Mouse (Mus musculus): ENCODE measurements around the gene Apba3.

Apba3 gene

DNA sequence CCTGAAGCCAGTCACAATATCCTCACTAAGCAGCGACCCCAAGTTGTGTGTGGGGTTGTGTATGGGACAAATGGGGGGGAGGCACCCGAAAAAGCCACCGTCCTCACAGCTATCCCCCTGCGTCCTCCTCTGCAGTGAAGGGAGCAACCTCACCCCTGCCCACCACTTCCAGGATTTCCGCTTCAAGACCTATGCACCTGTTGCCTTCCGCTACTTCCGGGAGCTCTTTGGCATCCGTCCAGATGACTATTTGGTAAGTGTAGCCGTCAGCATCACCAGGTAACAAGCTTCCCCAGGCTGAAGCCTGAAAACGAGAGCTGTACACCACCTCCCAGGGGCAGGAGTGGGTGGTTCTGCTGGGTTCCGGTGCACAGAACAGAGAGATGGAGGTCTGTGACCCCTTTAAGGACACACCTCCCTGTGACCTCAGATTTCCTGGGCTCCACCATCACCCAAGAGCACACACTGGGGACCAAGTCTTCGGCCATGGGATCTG lies 39.5 kb downstream of the Apba3 start:
- DNase-seq (ENCODE audit: low spot score in 2 of 2): no peak

DNA sequence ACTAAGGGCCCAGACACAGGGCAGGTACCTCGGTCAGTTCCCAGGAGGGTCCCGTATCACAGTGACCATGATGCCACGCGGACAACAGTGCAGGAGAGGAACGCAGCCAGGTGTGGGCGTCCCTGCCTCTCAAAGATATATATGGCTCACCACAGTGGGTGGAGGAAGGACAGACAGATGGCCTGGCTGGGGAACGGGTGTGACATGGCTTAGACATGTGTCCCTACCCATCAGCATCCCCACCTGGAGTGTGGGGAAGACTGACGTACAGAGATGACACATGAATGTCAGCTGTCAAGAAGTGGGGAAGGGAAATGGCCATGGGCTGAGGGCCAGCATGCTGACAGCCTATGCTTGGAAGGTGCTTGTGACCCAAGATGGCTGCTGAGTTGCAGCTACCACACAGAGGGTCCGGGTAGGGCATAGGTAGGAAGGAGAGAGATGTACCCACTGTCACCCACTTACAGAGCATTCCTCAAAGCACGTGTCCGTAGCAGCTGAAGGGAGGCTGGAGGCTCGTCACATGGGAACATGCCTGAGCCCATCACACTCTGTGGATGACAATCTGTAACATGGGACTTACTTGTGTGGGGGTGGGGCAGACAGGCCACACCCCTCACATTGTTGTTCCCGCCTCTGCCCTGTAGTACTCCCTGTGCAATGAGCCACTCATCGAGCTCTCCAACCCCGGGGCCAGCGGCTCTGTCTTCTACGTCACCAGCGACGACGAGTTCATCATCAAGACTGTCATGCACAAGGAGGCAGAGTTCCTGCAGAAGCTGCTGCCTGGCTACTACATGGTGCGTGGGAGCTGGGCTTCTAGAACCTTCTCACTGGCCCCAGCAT lies 40.3 kb downstream of the Apba3 start:
- DNase-seq (ENCODE audit: low spot score in 2 of 2): no peak

DNA sequence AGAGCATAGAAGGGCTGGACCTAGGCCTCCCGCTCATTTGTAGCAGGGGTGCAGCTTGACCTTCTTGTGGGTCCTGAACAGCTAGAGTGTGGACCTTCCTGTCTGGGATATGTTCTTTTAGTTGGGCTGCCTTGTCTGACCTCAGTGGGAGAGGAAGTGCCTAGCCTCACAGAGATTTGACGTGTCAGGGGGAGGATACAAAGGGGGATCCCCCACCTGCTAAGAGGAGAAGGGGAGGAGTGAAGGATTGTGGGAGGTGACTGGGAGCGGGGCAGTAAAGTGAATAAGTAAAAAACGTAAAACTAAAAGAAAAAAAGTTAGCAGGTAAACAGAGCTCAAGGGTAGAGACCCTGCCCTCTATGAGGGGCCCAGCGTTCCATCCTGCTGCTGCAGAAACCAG lies 42.8 kb downstream of the Apba3 start:
- DNase-seq (ENCODE audit: low spot score in 2 of 2): no peak

DNA sequence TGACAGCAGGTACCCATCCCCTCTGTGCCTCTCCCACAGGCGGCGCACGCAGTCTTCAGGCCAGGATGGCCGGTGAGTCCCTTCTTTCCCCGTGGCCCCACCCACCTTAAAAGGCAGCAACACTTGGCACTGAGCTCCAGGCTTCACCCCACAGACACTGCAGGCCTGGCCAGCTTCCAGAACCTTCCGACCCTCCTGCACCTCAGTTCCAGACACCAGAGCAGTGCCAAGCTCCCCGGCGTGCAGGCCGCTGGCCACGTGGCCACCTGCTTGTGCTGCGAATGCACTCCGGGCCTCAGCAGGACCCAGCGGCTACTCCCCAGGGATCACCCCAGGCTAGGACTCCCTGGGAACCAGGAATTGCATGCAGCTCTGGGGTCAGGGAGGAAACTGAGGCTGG lies 46.8 kb downstream of the Apba3 start:
- no peak for DNase-seq (ENCODE audit: low spot score in 2 of 2)

DNA sequence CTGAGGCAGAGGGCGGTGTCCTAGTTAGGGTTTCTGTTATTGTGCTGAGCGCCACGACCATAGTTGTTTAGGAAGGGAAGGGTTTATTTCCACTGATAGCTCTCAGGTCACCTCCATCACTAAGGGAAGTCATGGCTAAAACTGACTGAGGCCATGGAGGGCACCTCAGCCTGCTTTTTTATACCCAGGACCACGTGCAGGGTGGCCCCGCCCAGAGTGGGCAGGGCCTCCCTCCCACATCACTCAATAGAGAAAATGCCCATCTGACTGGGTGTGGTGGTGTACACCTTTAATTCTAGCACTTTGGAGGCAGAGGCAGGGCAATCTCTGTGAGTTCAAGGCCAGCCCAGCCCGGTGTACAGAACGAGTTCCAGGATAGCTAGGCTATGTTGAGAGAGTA lies 47.4 kb downstream of the Apba3 start:
- DNase-seq (ENCODE audit: low spot score in 2 of 2): no peak

DNA sequence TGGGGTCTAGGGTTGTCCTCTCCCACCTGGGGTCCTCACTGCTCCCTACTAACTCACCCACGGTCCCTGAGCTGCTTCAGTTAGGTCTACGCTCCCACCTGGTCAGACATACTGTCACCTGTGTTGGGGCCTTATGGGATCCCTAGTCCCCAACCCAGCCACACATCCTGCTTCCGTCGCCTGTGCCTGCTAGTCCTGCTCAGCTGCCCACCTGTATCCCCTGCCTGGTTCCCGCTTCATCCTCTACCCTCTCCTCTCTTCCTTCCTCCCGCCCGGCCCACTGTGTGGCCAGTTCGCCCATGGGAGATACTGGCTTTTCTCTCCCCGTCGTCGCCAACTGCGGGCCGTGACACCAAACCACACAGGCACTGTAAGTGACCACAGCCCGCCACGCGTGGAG lies 48.8 kb downstream of the Apba3 start:
- DNase-seq (ENCODE audit: low spot score in 2 of 2): no peak

GRCm38 (mm10) chr10:81316338-81317060 lies 49.7 kb downstream of the Apba3 start:
- DNase-seq (ENCODE audit: low spot score in 2 of 2): no peak

DNA sequence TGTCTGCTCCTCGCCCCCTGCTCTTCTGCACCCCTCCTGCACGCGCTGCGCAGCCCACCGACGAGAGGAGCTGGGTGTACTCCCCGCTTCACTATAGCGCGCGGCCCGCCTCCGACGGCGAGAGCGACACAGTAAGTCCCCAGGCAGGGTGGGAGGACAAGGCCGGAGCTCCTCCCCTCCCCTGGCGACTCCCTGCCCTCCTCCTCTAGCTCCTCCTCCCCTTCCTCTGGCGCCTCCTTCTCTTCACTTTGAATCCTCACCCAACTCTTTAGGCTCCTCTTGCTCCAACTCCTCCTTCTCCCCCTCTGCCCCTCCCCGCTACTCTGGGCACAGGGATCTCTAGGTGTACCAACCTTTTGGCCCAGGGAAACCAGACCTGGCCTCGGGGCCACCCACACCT lies 50.5 kb downstream of the Apba3 start:
- peak; percentile 37 to 70 for DNase-seq (ENCODE audit: low spot score in 2 of 2)

DNA sequence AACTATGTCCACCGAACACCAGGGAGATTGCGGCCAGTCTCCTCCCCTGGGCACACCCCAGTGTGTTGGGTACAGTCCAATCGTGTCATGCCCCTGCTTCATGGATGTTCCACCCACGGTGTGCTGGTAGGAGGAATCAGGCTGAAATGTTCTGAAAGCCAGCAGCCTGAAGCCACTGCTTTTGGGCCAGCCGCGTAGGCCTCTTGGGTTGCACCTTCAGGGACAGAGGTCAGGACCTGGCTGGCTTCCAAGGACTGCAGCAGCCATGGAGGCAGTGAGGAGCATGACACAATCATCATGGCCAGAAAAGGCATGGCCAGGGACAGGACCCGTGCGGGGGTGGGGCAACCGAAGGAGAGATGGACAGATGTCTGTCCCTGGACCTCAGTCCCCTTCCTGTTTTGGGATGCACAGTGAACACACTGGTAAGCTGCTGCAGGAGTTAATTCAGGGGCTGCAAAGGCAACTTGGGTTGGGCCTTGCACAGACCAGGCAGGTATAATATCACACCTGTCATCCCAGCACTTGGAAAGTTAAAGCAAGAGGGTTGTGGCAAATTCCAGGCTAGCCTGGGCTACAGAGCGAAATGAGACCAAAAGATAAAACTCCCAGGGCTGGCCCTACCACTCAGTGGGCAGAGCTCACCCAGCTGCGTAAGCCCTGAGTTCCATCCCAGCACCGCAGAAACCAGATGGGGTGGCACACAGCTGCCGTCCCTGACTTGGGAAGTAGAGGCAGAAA lies 52.0 kb downstream of the Apba3 start:
- DNase-seq (ENCODE audit: low spot score in 2 of 2): peak in 1 of 2 experiments; percentile 53

- DNase-seq (ENCODE audit: low spot score in 2 of 2): no peak
These were observed 52.6 kb downstream of the Apba3 start for GRCm38 (mm10) chr10:81319330-81319699.

DNA sequence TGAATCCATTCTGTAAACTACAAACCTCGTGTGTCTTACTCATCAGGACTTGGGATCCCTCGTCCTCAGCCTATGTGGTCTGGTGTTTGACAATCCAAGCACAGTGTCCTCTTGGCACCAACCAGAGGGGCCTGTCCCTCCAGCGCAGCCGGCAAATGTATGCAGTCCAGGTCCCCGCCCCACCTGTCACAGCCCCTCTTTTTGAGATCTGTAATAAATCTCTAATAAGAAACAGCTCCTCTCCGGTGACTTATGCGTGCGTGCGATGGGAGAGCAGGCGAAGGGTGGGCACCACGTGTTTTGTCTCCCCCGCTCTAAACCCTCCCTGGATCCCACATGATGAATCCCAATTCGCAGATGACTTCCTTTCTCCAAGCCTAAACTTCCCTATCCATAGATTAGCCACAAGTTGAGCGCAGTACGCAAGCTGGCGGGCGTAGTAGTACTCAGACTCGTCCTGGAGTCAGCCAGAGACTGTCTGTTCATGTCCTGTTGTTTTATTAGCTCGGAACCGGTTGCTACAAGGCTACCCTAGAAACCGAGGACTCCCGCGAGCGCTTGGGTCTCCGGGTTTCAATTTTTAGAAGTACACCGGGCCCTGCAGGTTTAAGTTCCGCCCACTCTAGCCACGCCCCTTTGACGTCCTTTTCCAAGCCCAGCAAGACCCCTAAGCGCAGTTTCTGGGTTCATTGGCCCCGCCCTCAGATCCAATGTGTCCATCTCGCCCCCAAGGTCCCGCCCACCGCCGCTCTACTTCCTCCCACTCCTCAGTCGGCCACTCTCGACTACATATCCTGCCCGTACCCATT lies 53.2 kb downstream of the Apba3 start:
- peak in 1 of 2 experiments; percentile 34 for DNase-seq (ENCODE audit: low spot score in 2 of 2)

DNA sequence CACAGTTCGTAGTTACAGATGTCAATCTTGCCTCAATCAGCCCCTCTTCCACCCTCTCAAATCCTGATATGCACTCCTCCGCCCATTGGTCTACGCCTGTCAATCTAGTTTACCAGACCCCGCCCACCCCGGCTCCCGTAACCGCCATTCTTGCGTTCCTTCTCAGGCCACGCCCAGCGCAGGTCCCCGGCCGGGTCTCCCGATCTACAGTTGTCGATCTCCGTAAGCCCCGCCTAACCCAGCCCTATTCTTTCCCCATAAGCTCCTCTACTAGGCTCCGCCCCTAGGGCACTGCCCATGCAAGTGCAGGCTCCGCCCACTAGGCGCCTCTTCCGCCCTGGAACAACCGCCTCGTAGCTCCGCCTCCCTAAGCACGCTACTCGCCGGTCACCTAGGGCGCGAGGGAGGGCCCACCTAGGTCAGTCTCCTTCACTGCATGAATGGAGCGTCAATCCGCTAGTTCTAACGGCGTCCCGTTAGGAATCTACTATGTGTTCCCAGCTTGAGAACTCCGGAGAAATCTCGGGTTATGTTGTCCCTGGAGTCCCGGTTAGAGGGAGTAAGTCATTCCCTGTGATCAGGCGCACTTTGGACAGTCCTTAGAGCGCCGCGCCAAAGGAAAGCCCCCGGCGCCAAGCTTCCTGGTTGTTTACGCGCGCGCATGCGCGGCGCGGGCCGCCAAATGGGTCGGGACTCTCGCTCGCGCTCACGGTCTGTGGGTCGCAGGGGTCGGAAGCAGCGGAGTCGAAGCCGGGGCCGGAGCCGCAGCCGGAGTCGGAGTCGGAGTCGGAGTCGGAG lies 54.0 kb downstream of the Apba3 start, which contains the start of gene Cactin:
Cactin (plus strand) TSS at position 554 of the 798 bp plus-strand sequence.
- peak; percentile 98 to 100 for DNase-seq (ENCODE audit: low spot score in 2 of 2)

- no peak for DNase-seq (ENCODE audit: low spot score in 2 of 2)
These were observed 54.7 kb downstream of the Apba3 start for GRCm38 (mm10) chr10:81321436-81321835.

GRCm38 (mm10) chr10:81322444-81322843 lies 55.7 kb downstream of the Apba3 start:
- DNase-seq (ENCODE audit: low spot score in 2 of 2): no peak
